Mouse (Mus musculus) CD4-positive, CD25-positive, alpha-beta regulatory T cell, adult 4 months (primary cell): Measurements from ENCODE around the gene Ptch1. TPM values are rescaled to one million over a fixed set of nuclear protein-coding genes. Genes with fewer than 3 reads are reported as not detected.

Experiments
- ATAC-seq: one replicate; pipeline ENCODE4 v1.8.0; 2017
- polyA plus RNA-seq, 2 experiments: library from polyadenylated mRNA; unstranded; fragments of 100-300 nt; shearing (Covaris generic); gene quantifications; one replicate each; pipeline ENCODE4 v1.2.1; 2017

Ptch1 gene
- polyA plus RNA-seq, 2 experiments from 2014 or later = 13.6 to 15.9 TPM

DNA sequence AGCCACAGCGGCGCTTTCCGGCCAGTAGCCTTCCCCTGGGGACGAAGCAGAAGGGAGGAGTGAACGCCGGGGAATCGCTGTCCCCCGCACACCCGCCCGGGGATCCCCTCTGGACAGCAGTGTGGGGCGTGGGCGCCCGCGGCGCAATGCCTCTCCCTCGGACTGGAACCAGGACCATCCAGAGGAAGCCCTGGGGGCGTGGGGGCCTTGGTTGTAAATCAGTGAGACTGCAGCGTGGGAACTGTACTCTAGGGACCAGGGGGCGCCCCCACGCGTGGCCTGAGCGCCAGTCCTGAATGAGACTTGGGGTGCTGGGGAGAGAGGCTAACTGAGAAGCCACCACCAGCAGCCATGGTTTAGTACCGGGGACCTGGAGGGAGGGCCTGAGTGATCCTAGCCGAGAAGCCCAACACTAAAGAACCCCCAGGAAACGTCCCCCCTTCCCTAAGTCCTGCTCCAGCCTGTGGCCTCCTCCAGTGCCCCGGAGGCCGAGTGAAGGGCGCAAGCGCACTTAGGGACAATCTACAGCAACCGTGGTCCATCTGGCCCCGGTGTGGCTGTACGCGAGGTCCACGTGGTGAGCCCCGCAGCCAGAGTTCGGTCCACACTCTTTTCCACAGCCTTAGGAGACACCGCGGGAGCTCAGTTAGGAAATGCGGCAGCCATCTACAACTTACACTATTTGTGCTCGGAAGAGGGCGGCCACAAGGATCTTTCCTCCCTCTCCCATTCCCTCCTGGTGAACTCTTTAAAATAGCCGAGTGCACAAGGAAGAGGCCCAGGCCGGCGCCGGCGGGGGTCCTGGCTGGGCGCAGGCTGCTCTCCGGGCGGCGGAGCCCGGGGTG is 9.4 kb downstream of the Ptch1 start:
- no peak for ATAC-seq

DNA sequence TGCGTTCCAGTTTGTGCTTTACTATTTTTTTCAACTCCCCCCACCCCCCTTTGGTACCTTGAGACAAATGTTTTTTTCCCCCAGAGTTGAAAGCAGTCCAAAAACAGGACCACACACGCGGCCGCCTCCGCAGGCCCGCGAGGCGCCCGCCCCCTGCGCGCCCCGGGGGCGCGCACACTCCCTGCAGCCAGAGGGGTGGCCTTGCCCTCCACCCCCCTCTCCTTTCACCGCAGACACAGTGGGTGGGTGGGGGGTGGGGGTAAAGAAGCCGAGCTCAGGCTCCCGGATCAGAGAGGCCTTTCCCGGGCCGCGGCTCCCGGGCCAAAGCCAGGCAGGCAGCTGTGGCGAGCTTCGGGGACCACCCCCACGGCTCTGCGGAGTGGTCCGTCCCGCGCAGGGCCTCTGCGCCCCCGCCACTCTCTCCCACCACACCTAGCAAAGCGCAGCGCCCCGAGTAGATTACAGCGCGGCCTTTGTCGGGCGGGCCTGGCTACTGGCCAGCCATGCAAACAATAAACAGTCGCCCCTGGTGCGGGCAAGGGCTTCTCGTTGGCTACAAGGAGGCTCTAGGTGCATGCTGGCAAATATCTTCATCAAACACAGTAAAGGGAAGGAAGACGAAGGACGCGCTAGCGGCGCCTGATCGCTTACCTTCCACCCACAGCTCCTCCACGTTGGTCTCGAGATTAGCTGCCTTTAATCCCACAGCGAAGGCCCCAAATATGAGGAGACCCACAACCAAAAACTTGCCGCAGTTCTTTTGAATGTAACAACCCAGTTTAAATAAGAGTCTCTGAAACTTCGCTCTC is 10.2 kb downstream of the Ptch1 start:
- peak; percentile 17 for ATAC-seq

GRCm38 (mm10) chr13:63562141-63562971 is 11.0 kb downstream of the Ptch1 start:
- no peak for ATAC-seq

GRCm38 (mm10) chr13:63558297-63558890 is 15.0 kb downstream of the Ptch1 start:
- no peak for ATAC-seq

DNA sequence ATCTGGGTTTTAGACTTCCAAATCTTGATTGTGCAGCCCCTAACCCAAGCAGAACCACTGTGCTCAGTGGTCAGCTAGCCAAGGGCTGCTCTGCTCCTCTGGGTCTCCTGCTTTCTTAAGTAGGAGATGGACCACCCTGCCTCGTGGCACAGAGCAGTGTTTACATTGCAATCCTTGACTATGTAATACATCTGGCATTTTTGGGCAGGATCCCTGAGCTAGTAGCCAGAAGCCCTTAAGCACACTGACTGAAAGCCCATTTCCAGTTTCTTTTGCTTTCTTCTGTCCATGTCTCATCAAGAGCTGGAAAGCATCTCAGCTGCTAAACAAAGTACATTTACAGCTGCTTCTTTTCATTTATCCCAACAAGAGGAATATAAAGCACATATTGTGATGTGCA is 17.0 kb downstream of the Ptch1 start:
- no peak for ATAC-seq

GRCm38 (mm10) chr13:63555885-63556284 is 17.5 kb downstream of the Ptch1 start:
- ATAC-seq = peak; percentile 56

- ATAC-seq = no peak
Observed at GRCm38 (mm10) chr13:63554569-63554968, 18.8 kb downstream of the Ptch1 start.

GRCm38 (mm10) chr13:63553436-63553835 is 20.0 kb downstream of the Ptch1 start:
- ATAC-seq = no peak

DNA sequence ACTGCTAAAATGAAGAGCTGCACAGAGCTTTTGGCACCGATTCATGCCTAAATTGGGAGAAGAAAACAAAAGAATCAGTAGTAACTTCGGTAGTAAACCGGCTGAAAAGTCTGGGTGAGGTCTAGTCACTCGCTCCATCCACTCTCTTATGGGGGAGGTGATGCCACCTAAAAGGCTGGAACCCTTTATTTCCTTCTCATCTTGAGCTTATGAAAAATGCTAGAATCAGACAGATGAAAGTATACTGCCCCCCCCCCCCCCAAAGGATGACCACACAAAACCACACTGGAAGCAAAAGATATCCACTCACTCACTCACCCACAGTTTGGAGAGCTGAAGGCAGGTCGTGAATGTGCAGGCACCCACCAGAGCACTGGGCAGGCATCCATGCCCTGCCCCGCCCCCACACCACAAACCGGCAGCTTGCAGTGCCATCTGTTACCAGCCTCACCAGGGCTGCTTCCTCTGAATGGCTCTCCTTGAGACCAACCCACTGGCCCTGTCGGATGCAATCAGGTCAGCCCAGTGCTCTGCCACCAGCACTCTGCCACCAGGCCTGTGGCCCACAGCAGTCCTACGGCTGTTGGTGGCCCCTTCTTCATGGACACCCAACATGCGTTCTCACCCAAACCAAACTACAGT is 21.0 kb downstream of the Ptch1 start:
- peak; percentile 49 for ATAC-seq

DNA sequence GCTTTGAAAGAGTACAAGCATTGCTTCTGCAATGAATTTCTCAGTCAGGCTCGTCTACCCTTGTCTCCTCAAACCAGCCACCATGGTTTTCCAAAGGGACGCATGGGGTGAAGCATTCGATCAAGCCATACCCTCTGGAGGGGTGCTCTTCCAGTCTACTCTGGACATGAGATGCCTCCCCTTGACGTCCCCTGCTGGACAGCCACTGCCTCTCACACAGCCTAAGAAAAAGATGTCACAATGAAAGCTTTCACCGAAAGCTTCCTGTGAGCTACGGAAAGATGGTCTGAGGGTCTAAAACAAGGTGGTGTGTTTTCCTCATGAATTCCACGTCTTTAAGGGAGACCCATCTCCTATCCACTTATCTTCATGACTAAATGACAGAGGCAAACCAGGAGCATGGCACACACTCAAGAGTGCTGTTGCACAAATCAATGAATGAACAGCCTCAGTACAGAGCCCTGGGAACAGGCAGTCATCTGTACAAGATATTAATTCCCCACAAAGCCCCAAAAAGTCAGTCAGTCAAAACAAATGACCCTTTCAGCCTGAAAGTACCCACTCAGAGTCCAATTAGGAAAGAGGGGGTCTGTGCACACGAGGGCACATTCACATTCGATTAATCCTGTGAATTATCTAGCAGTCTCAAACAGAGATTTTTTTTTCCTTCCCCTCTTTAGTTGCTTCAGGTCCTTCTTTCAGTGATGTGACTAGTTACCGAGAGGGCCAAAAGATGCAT is 21.7 kb downstream of the Ptch1 start:
- no peak for ATAC-seq

DNA sequence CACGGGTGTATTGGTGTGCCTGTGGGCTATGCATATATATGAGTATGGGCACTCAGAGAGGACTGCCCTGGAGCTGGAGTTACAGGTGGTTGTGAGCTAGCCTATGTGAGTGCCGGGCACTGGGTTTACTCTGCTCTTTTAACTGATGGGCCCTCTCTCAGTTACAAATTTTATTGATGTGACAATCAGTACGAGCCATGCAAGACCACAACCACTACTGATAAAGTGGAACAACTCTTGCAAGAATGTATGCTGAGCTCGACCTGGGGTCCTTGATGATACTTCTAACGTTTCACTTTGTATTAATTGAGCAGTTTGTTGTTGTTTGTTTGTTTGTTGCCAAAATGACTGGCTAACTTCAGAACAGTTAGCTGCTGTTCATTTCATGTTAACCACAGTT is 23.0 kb downstream of the Ptch1 start:
- no peak for ATAC-seq

DNA sequence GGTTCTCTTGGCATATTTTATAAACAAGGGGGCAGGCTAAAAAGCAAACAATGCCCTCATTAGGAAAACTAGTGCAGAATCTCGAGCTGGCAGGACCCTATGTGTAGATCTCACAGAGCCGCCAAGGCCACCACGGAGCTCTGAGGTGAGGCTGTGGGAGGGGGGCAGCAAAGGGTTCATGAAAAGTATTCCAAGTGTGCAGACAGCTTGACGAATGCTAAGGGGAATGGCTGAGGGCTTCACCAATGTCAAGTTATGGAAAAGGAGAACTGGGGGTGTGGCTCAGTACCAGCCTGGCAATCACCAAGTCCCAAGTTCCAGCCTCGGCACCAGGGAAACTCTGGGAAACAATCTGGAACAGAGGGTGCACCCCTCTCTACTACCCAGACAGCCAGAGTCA is 24.2 kb downstream of the Ptch1 start:
- no peak for ATAC-seq

- peak; percentile 16 for ATAC-seq
Observed at GRCm38 (mm10) chr13:63548571-63548970, 24.8 kb downstream of the Ptch1 start.

DNA sequence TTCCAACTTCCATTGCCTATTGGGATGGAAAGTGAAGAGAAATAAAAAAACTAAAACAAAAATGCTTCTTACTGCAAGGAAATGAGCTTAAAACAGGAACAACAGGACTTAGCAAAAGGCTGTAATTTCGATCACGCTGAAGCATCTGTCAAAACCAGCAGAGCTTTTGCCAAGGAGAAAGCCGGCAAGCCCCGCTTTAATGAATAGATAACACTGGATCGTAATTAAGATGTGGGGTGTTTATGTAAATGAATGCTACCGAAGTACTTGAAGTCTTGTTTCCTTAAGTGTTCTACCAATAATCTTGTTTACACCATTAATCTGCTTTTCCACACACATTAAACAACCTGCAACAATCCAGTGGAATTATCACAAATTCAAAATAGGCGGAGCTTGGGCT is 28.1 kb downstream of the Ptch1 start:
- ATAC-seq = no peak

DNA sequence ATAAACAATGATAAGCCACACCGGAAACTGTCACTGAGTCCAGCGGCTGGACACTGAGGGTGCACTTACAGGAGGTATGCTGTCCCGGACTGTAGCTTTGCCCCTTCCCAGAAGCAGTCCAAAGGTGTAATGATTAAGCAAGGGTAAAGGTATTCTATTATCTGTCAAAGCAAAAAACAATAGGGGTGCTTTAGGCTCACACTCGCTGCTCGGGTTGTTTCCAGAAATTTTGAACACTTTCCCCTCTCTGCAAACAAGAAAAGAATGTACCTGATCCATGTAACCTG is 28.5 kb downstream of the Ptch1 start:
- no peak for ATAC-seq

DNA sequence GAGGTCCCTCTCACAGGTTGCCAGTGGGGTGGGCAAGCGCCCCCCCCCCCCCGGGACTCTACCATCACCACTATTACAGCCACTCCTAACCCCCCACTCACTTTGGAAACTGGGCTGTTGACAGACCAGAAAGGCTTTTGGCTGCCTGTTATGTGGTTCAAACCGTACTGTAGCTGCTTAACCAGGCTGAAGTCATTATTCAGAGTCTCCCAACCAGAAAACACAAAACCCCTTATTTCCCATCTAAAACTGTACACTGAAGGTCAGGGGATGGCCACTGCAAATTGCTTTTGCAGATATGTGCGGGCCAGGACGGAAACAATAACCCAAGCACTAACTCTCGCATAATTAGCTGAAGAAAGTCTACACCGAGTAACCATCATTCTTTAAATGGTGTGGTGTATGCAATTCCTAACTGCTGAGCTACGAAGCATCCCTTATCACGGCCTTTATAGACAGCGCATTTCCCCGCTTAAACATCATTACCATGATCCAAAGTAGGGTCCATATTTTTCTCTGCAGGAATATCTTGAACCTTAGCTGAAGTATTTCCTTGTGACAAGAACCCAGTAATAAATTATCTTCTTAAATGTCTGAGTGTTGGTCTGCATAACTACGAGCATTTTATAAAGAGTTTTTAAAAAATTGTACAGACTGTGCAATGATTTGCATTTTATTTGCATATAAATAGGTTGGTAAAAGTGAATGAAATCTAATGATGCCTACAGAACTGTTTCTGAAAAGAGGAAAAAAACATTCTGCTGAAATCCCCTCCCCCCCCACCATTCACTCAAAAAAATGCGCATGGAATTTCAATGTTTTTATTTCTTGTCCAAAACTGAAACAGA is 29.1 kb downstream of the Ptch1 start:
- ATAC-seq = no peak

GRCm38 (mm10) chr13:63543459-63543858 is 29.9 kb downstream of the Ptch1 start:
- ATAC-seq = no peak

DNA sequence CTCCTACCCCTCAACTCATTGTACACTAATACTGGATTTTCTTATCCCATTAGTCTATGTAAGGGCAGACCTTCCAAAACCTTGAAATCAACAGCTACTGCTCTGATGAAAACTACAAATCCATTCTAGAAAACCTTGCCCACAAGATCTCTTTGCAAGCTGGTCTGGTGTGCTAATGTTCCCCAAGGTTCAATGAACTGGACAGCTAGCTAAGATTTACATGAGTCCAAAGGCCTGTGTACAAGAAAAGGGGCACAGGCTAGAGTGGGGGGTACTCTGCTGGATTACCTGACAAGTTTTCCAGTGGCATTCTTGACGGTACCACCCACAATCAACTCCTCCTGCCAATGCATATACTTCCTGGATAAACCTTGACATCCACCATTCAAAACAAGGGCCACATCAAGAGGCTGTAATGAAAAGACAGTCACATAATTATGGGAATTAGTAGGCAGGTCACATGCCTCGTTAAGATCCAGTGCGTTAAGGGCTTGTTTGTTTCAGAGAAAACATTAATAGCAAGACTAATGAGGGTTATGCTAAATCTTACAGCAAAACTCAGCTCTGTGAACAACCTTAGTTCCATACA is 30.5 kb downstream of the Ptch1 start:
- ATAC-seq = no peak

DNA sequence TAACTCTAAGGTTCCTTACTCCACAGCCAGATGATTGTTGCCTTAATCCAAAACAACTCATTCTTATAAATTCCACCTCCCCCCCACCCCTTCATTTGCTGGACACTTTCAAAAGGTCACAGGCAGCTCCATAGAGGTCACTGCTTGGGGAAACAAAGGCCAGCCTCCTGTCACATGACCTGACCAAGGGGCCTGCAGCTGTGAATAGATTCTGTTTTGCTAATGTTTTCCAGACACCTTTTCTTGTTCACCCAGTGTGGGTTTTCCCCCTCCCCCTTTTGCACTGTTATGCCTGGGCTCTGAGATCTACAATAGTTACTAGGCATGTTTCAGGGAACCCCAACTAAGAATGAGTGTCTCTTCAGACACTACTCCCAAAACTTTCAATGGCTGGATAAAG is 31.9 kb downstream of the Ptch1 start:
- peak; percentile 56 for ATAC-seq

DNA sequence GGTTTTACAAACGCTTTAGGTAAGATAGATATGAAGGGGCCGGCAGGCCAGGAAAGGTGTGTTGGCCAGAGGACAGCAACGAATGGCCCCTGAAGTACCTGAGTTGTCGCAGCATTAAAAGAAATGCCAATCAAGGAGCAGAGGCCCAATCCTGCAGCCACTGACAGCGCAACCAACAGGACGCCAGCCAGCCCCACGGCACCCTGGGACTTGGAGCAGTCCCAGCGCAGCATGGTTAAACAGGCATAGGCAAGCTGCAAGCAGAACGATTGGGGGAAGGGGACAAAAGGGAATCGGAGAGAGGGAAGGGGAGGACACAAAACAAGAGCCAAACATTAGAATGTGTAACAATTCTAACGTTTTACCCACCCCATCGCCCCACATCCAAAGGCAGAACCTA is 32.8 kb downstream of the Ptch1 start:
- ATAC-seq = no peak
